Mouse (Mus musculus): ENCODE measurements around the gene Ghr.

DNA sequence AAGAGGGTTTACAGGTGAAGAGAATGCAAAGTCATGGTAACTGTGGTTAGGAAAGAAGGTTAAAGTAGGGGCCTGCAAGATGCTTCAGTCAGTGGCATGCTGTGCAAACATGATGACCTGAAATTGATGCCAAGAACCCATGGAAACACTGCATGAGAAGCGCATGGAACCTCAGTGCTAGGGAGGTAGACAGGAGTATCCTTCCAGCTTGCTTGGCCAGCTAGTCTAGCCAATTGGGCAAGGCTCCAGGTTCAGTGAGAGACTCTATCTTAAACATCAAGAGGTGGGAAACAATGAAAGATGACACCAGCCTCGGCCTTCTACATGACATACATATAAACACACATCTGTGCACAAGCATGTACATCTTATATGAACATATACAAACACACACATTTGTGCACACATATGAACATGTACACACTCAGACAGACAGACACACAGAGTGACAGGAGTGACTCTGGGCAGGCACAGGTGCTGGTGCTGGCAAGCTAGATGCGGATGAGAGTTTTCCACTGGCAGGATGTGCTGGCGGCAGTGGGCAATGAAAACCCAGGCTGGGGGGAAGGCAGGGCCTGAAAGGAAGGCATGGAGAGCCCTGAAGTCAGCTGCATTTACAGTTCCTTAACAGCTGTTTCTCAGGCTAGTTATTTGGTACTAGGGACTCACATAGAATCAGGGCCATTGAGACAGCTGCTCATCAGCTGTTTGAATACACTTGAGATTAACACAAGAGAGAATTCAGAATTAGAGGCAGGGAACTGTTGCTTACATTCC is 241.3 kb downstream of the Ghr start:
- TF ChIP-seq CTCF (IDR thresholded peaks at IDR 0.05; ENCODE audit: low read depth, low read length) (no peak), POLR2A (IDR thresholded peaks at IDR 0.05; ENCODE audit: extremely low read depth, insufficient read depth, low read length) (no peak)
